Mouse (Mus musculus) inflammation-experienced regulatory T-cells, adult 6 months (primary cell): ENCODE results near the gene Lin54. TPM values are rescaled to one million over a fixed set of nuclear protein-coding genes. Genes with fewer than 3 reads are reported as not detected.
A peak's percentile ranks its signal among the peaks of the same experiment; 100 is the strongest.
"Not testable (repeated sequence)": the region's sequence is repeated elsewhere in the genome, so short reads cannot be mapped to it uniquely, and the experiment has no call there.

Source experiments
- ATAC-seq: one replicate; pipeline ENCODE4 v1.8.0; 2017
- polyA plus RNA-seq, 3 experiments: library from polyadenylated mRNA; unstranded; fragments of 100-300 nt; shearing (Covaris generic); gene quantifications; one replicate each; pipeline ENCODE4 v1.2.1; 2017

The Lin54 gene
- polyA plus RNA-seq, 3 experiments from 2014 or later = 8.2 to 10.3 (median 9.2) TPM

- ATAC-seq = no peak
These were observed 12.2 kb downstream of the Lin54 start for GRCm38 (mm10) chr5:100488231-100488630.

GRCm38 (mm10) chr5:100487120-100487519 is 13.3 kb downstream of the Lin54 start:
- no peak for ATAC-seq

- peak; percentile 54 for ATAC-seq
These were observed 16.9 kb downstream of the Lin54 start for GRCm38 (mm10) chr5:100483569-100483968.

GRCm38 (mm10) chr5:100477604-100478003 is 22.8 kb downstream of the Lin54 start:
- no peak for ATAC-seq

- no peak for ATAC-seq
These were observed 24.1 kb downstream of the Lin54 start for GRCm38 (mm10) chr5:100476328-100476727.

GRCm38 (mm10) chr5:100467336-100467735 is 33.1 kb downstream of the Lin54 start:
- ATAC-seq = no peak

- ATAC-seq = peak; percentile 92
These were observed 33.8 kb downstream of the Lin54 start for GRCm38 (mm10) chr5:100466624-100467023.

- no peak for ATAC-seq
These were observed 38.1 kb downstream of the Lin54 start for GRCm38 (mm10) chr5:100462374-100462773.

- no peak for ATAC-seq
These were observed 38.9 kb downstream of the Lin54 start for GRCm38 (mm10) chr5:100461526-100461925.

- ATAC-seq = no peak
These were observed 41.0 kb downstream of the Lin54 start for GRCm38 (mm10) chr5:100459468-100459867.

GRCm38 (mm10) chr5:100451871-100452270 is 48.6 kb downstream of the Lin54 start:
- no peak for ATAC-seq

GRCm38 (mm10) chr5:100438796-100439195 is 61.6 kb downstream of the Lin54 start:
- no peak for ATAC-seq

GRCm38 (mm10) chr5:100437917-100438316 is 62.5 kb downstream of the Lin54 start:
- no peak for ATAC-seq

GRCm38 (mm10) chr5:100437086-100437485 is 63.4 kb downstream of the Lin54 start:
- no peak for ATAC-seq

- ATAC-seq = no peak
These were observed 69.5 kb downstream of the Lin54 start for GRCm38 (mm10) chr5:100430966-100431365.

- no peak for ATAC-seq
These were observed 70.4 kb downstream of the Lin54 start for GRCm38 (mm10) chr5:100430076-100430390.

- peak; percentile 97 for ATAC-seq
These were observed 70.9 kb downstream of the Lin54 start for GRCm38 (mm10) chr5:100429344-100430075.

- ATAC-seq = peak; percentile 49
These were observed 71.6 kb downstream of the Lin54 start for GRCm38 (mm10) chr5:100428734-100429343.

- no peak for ATAC-seq
These were observed 72.3 kb downstream of the Lin54 start for GRCm38 (mm10) chr5:100428031-100428733.

GRCm38 (mm10) chr5:100427276-100427675 is 73.2 kb downstream of the Lin54 start:
- no peak for ATAC-seq

GRCm38 (mm10) chr5:100425823-100426222 is 74.6 kb downstream of the Lin54 start:
- ATAC-seq = not testable (repeated sequence)

GRCm38 (mm10) chr5:100424252-100424651 is 76.2 kb downstream of the Lin54 start:
- ATAC-seq = no peak

- no peak for ATAC-seq
These were observed 76.8 kb downstream of the Lin54 start for GRCm38 (mm10) chr5:100423626-100424025.

- ATAC-seq = no peak
These were observed 81.6 kb downstream of the Lin54 start for GRCm38 (mm10) chr5:100418861-100419260.
